Mouse (Mus musculus) T-helper 17 cell (primary cell): ENCODE data around the gene Btg4.

Experiments
- in situ Hi-C, 2 experiments: fragments of 300-600 bp; cut with MboI, MseI; formaldehyde crosslinking; loops; 1 replicate in 1 of 2; 2 replicates in 1 of 2; pipeline ENCODE4 v1.15.1; 2025; ENCODE audit warnings: high pct_unique_total_duplicates in 2 of 2

Gene Btg4

DNA sequence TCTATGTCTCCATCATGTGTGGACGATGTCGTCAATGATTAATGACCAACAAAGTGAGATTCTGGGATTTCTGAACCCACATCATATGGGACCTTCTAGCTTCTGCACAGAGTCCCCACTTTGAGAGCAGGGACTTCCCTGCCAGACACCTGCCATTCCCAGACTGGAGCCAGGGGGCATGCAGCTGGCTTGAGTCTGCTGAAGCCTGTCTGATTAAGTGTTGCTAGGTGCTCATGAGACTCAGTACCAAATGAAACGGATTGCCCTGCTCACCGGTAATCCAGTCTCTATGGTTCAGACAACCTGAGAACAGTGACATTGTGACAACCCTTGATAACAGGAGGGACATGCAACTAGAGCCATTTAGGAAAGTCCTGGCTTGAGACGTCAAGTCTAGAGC is 103.3 kb downstream of the Btg4 start:
- in situ Hi-C loops: loop anchor here in 1 of 2 experiments (25.0 kb wide), 1 partner anchor 748 kb away; no protein-coding TSS in a partner anchor

DNA sequence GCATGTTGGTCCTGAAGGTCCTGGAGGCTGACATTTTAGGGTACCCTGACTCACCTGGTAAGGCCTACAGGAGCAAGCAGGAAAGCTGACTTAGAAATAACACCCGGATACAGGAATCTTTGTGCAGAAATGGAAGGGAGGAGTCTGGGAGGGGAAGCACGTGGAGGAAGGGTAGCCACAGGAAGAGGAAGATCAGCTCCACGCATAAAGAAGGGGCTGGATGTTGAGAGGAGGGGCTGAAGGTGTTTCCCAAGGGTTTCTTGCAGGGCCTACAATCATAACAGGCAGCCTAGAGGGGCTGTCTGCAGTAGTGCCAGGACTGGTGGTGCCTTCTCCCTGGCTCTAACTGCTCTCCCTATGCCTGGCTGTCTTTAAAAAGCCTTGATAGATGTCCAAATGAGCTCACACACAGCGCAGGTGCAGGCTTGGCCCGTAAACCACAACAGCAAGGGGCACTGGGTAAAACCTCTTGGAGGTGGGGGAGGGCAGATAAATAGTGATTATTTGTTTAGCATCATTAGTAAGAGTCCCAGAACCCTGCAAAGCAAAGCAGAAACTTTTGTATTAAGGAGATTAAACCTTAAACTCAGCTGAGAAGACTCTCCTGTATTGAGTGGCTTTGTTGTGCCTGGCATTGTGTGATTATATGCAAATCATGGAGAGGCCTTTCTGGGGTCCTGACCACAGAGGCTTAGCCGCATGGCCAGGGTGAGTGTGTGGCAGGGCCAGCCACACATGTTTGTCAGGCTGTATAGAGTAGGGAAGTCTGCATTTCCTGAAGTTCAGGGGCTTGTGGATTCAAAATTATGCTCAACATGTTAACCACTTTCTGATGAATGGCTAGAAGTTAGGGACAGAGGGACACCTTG is 104.8 kb downstream of the Btg4 start, which contains the start of gene Gm32742:
Gene Gm32742 (minus strand): TSS at position 206 of the 869 bp plus-strand sequence.
- in situ Hi-C loops: loop anchor here in 1 of 2 experiments (25.0 kb wide), 1 partner anchor 747 kb away; no protein-coding TSS in a partner anchor

DNA sequence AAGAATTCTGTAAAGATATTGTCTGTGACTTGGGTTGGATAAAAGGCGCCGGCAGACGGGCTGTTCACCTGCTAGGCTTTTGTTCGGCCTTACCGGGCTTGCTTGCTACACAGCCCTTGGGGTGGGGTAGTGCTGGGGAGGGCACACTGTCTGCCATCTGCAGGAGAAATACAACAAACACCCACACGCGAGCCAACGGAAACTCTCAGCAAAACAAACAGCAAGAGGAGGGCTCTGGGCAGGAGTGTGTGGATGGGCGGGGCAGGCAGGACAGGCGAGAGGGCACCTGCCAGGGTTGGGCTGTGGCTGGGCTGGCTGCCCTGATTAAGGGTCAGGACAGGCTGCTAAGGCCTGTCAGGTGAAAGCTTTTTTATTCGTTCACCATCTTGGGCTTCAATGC is 107.3 kb downstream of the Btg4 start:
- in situ Hi-C loops: loop anchor here in 1 of 2 experiments (25.0 kb wide), 1 partner anchor 744 kb away; no protein-coding TSS in a partner anchor

DNA sequence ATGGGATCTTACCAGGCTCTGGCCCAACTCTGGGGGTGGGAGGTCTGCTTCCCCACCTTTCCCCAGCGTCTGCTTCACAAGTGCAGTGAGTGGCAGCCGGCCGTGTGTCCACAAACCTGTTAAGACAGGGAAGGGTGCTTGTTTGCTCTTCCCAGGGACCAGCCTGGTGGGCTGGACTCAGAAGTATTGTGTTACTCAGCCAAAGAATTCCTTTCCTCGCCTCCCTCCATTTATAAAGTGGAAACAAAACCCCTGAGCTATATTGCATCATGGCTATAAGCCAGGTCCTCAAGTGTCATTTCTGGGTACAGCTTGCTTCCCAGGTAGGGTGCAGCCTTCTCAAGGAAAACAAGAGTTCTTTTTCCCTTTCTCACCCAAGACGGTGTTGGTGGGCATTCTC is 108.0 kb downstream of the Btg4 start:
- in situ Hi-C loops: loop anchor here in 1 of 2 experiments (25.0 kb wide), 1 partner anchor 744 kb away; no protein-coding TSS in a partner anchor

DNA sequence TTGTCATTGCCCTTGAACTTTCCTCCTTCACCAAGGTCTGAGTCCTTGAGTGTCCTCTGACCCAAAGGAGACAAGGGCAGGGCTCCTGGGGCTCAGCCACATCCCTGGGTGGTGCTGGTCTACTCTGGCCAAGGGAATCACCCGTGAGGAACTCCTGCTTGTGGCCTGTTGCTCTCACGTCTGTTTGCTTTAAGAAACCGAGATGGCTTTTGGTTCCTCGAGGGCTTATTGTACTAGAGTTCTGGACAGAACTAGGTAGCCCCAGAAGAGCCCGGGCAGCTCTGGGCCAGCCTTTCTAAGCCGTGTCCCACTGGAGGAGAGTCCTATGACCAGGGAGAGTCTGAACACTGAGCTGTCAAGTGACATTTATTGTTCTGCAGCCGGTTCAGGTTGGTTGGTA is 108.4 kb downstream of the Btg4 start:
- in situ Hi-C loops: loop anchor here in 1 of 2 experiments (25.0 kb wide), 1 partner anchor 743 kb away; no protein-coding TSS in a partner anchor
